Mouse (Mus musculus) heart, embryonic 14.5 days (tissue): ENCODE data around the gene Ccser1. TPM values are rescaled to one million over a fixed set of nuclear protein-coding genes. Genes with fewer than 3 reads are reported as not detected.

Experiments used
- ATAC-seq: fragments of 200-750 bp; cut with Nextera tagmentation; 2 replicates; pipeline ENCODE4 v1.8.0; 2017; ENCODE audit warnings: low read depth, moderate TSS enrichment; ENCODE audit not compliant: insufficient number of reproducible peaks, insufficient read depth, low FRiP score
- H3K27ac ChIP-seq, 2 experiments: fragments of 200-500 bp in 1 of 2; fragments of 300-500 bp in 1 of 2; sonication (generic) in 1 of 2; replicated peaks in 1 of 2; 2 replicates each; pipeline ENCODE4 v1.5.1; 2012 to 2014; ENCODE audit warnings: low read depth in 2 of 2, low read length in 2 of 2, control low read depth in 1 of 2, mild to moderate bottlenecking in 1 of 2, mixed read lengths in 1 of 2; ENCODE audit not compliant: control insufficient read depth in 1 of 2, insufficient read depth in 1 of 2
- H3K27me3 ChIP-seq: fragments of 300-500 bp; sonication (generic); 2 replicates; pipeline ENCODE4 v1.6.1; 2014; ENCODE audit warnings: mild to moderate bottlenecking, low read length, control low read depth; ENCODE audit not compliant: control insufficient read depth, insufficient read depth
- H3K36me3 ChIP-seq: fragments of 300-500 bp; sonication (generic); 2 replicates; pipeline ENCODE4 v1.6.1; 2014; ENCODE audit warnings: mild to moderate bottlenecking, control low read depth, low read length, mixed read lengths; ENCODE audit not compliant: control insufficient read depth, insufficient read depth
- H3K4me1 ChIP-seq, 2 experiments: fragments of 200-500 bp in 1 of 2; fragments of 300-500 bp in 1 of 2; sonication (generic) in 1 of 2; 2 replicates each; pipeline ENCODE4 v1.6.1; 2012 to 2014; ENCODE audit warnings: low read length in 2 of 2, control low read depth in 1 of 2, mixed read lengths in 1 of 2; ENCODE audit not compliant: control insufficient read depth in 2 of 2, insufficient read depth in 2 of 2
- H3K4me2 ChIP-seq: fragments of 300-500 bp; sonication (generic); 2 replicates; pipeline ENCODE4 v1.6.1; 2014; ENCODE audit warnings: mild to moderate bottlenecking, low read length
- H3K4me3 ChIP-seq, 2 experiments: fragments of 200-500 bp in 1 of 2; fragments of 300-500 bp in 1 of 2; sonication (generic) in 1 of 2; 2 replicates each; pipeline ENCODE4 v1.5.1; 2012 to 2014; ENCODE audit warnings: low read length in 2 of 2, mild to moderate bottlenecking in 2 of 2, control low read depth in 1 of 2, low read depth in 1 of 2, moderate library complexity in 1 of 2; ENCODE audit not compliant: control insufficient read depth in 1 of 2, insufficient read depth in 1 of 2
- H3K9ac ChIP-seq: fragments of 300-500 bp; sonication (generic); 2 replicates; pipeline ENCODE4 v1.6.1; 2014; ENCODE audit warnings: mild to moderate bottlenecking, low read length
- H3K9me3 ChIP-seq: fragments of 300-500 bp; sonication (generic); 2 replicates; pipeline ENCODE4 v1.6.1; 2016; ENCODE audit warnings: low read length, control low read depth; ENCODE audit not compliant: control insufficient read depth
- WGBS: fragments of 180-500 bp; shearing (Covaris S2); extraction: QIAGEN DNeasy Blood & Tissue Kit; methylation state at CpG from one replicate; pipeline ENCODE4 v1.1.7; 2014; 5-methylcytosine and 5-hydroxymethylcytosine counted together
- polyA plus RNA-seq: library from polyadenylated mRNA; unstranded; fragments of >200 nt; fragmentation: Nextera tagmentation; extraction: Ambion mirVana; gene quantifications from 2 replicates; pipeline ENCODE4 v1.2.1, GENCODE M21; 2014

Ccser1 gene
- polyA plus RNA-seq, 1 experiment from 2014 or later, result 3.7 TPM

DNA sequence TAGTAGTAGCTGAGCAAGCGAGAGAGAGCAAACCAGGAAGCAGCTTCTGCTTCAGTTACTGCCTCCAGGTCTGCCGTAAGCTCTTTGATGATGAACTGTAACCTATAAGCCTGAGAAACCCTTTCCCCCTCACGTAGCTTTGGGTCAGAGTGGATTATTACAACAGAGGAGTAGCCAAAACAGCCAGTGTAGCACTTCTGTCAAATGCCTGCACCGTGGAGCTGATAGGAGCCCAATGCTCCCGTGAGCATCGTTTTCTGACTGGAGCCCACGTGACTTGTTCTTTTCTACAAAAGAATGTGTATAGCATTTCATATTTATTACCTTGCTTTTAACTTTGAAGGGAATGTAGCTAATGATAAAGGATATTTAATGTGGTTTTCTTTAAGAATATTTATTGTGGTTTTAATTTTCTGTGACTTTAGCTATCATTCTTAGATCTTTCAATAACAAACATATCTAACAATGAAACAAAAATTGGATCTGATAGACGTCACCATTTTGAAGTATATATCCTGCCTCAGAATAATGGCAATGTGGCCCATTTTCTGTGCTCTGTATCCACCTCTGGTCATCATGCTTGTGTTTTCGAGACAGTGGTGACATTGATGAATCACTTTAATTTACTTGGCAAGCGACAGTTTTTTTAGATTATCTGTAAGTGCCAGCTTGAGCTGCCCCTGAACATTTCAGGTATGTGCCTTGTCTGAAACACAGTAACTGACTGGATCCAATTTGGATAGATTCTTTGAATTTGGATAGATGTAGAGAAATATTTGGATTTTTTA is 78.9 kb downstream of the Ccser1 start:
- H3K27ac ChIP-seq, result no peak overlapping the region
- no peaks in the 10 kb centered on the region for H3K4me1 ChIP-seq
- ATAC-seq, result no peak
- no peaks in the 10 kb centered on the region for H3K27me3 ChIP-seq
- 68% methylated on average over 10 of the region's 10 CpGs for WGBS
- no peaks in the 10 kb centered on the region for H3K36me3 ChIP-seq
- no peak overlapping the region for H3K9ac ChIP-seq
- no peak overlapping the region for H3K4me2 ChIP-seq
- no peak overlapping the region for H3K4me3 ChIP-seq
- no peaks in the 10 kb centered on the region for H3K9me3 ChIP-seq

DNA sequence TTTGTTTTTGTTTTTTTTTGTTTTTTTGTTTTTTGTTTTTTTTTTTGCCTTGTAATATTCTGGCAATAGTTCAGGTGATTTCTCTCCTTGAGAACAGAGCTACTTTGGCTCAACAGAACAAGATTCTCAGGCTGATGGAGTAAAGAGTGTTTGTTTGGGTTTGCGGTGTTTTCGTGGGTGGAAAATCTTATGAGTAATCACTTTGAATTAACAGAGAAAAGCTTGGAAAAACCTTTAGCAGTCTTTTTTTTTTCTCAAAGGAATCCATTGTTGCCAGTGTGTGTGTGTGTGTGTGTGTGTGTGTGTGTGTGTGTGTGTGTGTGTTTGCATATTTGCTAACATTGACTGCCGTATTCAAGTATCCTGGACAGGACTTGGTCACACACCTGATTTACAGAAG is 81.3 kb downstream of the Ccser1 start:
- H3K9me3 ChIP-seq, result no peaks in the 10 kb centered on the region
- H3K36me3 ChIP-seq, result no peaks in the 10 kb centered on the region
- WGBS, result 82% methylated on average over 3 of the region's 3 CpGs
- H3K9ac ChIP-seq, result no peak overlapping the region
- no peak overlapping the region for H3K27ac ChIP-seq
- H3K4me1 ChIP-seq, result no peaks in the 10 kb centered on the region
- H3K4me3 ChIP-seq, result no peak overlapping the region
- no peak overlapping the region for H3K4me2 ChIP-seq
- H3K27me3 ChIP-seq, result no peaks in the 10 kb centered on the region
- no peak for ATAC-seq

- Histone ChIP-seq H3K4me3 (no peak overlapping the region), H3K36me3 (no peaks in the 10 kb centered on the region), H3K27me3 (no peaks in the 10 kb centered on the region), H3K4me2 (no peak overlapping the region), H3K27ac (peak overlapping the region; percentile 62 to 67), H3K9ac (no peak overlapping the region), H3K4me1 (no peaks in the 10 kb centered on the region), H3K9me3 (no peaks in the 10 kb centered on the region)
- 71% methylated on average over 1 of the region's 1 CpGs for WGBS
- ATAC-seq, result no peak
These were observed 82.3 kb downstream of the Ccser1 start for GRCm38 (mm10) chr6:61262448-61262847.

GRCm38 (mm10) chr6:61263291-61263690 is 83.2 kb downstream of the Ccser1 start:
- 55% methylated on average over 1 of the region's 1 CpGs for WGBS
- H3K9ac ChIP-seq, result no peak overlapping the region
- H3K4me1 ChIP-seq, result no peaks in the 10 kb centered on the region
- H3K9me3 ChIP-seq, result no peaks in the 10 kb centered on the region
- ATAC-seq, result no peak
- H3K27ac ChIP-seq, result peak overlapping the region in 1 of 2 experiments; percentile 33; a peak in 1 of 4 replicates
- H3K27me3 ChIP-seq, result no peaks in the 10 kb centered on the region
- H3K4me3 ChIP-seq, result no peak overlapping the region
- H3K36me3 ChIP-seq, result no peaks in the 10 kb centered on the region
- no peak overlapping the region for H3K4me2 ChIP-seq

GRCm38 (mm10) chr6:61271033-61271432 is 90.9 kb downstream of the Ccser1 start:
- WGBS, result 54% methylated on average over 1 of the region's 2 CpGs
- Histone ChIP-seq H3K9ac (no peak overlapping the region), H3K4me3 (no peak overlapping the region), H3K27ac (no peak overlapping the region), H3K4me2 (no peak overlapping the region), H3K36me3 (no peaks in the 10 kb centered on the region), H3K4me1 (no peaks in the 10 kb centered on the region), H3K9me3 (no peaks in the 10 kb centered on the region), H3K27me3 (no peaks in the 10 kb centered on the region)
- no peak for ATAC-seq

- Histone ChIP-seq H3K36me3 (no peaks in the 10 kb centered on the region), H3K4me1 (no peaks in the 10 kb centered on the region), H3K4me2 (no peak overlapping the region), H3K27ac (no peak overlapping the region), H3K9ac (no peak overlapping the region), H3K9me3 (no peaks in the 10 kb centered on the region), H3K4me3 (no peak overlapping the region), H3K27me3 (no peaks in the 10 kb centered on the region)
- WGBS, result 64% methylated on average over 3 of the region's 3 CpGs
- ATAC-seq, result no peak; the same call in 1 of the 2 replicates
These were observed 93.3 kb downstream of the Ccser1 start for GRCm38 (mm10) chr6:61273430-61273829.

DNA sequence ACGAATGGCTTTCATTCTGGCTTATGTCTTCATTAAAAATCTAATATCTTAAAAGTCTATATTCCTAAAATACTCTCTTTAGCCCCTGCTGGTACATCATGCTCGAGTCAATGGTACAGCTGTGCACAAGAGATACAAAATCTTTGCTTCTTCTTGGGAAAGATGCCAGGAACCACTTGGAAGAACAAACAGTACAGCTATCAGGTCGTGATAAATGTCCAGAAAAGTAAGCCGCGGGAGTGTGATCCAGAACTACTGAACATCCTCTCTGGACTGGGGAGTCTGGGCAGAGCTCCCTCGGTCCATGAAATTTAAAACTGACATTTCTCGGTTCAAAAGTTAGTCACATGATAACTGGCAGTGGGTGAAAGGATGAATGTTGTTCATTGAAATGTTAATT is 99.4 kb downstream of the Ccser1 start:
- Histone ChIP-seq H3K4me1 (no peaks in the 10 kb centered on the region), H3K9ac (no peak overlapping the region), H3K9me3 (no peaks in the 10 kb centered on the region), H3K27ac (no peak overlapping the region), H3K4me2 (no peak overlapping the region), H3K36me3 (no peaks in the 10 kb centered on the region), H3K4me3 (no peak overlapping the region), H3K27me3 (no peaks in the 10 kb centered on the region)
- ATAC-seq, result no peak
- WGBS, result 41% methylated on average over 7 of the region's 7 CpGs

- H3K27ac ChIP-seq, result no peak overlapping the region
- no peak for ATAC-seq
- no peak overlapping the region for H3K4me2 ChIP-seq
- no peaks in the 10 kb centered on the region for H3K9me3 ChIP-seq
- no peaks in the 10 kb centered on the region for H3K36me3 ChIP-seq
- WGBS, result 60% methylated on average over 3 of the region's 3 CpGs
- H3K4me3 ChIP-seq, result no peak overlapping the region
- 0 out of 4 replicates have a peak, but pooled peaks cover 0 to 3% of the 10 kb centered on the region in 2 experiments for H3K4me1 ChIP-seq
- no peak overlapping the region for H3K9ac ChIP-seq
- no peaks in the 10 kb centered on the region for H3K27me3 ChIP-seq
These were observed 112.8 kb downstream of the Ccser1 start for GRCm38 (mm10) chr6:61292927-61293326.
